Mouse (Mus musculus): ENCODE results near the gene Hoxd9. TPM values are rescaled to one million over a fixed set of nuclear protein-coding genes. Genes with fewer than 3 reads are reported as not detected.
A peak's percentile ranks its signal among the peaks of the same experiment; 100 is the strongest.

The Hoxd9 gene
- total RNA-seq, 2 experiments from 2014 or later: not detected

DNA sequence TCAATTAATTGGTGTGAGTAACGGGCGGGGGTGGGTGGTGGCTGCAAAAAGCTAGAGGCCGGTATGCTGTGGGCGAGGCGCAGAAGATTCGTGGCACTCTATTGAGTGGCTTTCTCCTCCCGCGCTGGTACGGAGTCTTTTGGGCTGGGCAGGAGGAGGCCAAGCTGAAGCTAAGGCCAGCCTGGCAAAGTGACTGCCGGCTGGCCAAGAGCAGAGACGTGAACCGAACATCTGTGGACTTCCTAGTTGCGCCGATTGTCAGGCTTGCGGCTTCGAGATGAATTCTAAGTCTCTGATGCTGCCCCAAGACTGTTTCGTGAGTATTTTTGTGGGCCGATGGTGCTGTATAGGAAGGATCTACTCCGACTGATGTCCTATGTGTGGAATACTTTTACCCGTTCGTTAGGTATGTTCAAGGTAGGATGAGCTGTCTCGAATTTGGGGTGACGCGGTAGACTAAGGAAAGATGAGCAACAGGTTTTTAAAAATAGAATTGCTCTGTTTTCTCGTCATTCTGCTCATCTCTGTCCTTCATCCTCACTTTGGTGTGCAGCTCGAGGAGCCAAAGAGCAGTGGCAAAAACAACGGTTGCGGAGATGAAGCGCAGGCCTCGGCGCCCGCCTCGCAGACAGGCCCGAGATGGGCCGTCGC is 30.2 kb upstream of the Hoxd9 start:
- DNase-seq (ENCODE audit: extremely low spot score in 1 of 2, low spot score in 2 of 2): no peak
- intact Hi-C loops (cut with DNase I): no loop called here

DNA sequence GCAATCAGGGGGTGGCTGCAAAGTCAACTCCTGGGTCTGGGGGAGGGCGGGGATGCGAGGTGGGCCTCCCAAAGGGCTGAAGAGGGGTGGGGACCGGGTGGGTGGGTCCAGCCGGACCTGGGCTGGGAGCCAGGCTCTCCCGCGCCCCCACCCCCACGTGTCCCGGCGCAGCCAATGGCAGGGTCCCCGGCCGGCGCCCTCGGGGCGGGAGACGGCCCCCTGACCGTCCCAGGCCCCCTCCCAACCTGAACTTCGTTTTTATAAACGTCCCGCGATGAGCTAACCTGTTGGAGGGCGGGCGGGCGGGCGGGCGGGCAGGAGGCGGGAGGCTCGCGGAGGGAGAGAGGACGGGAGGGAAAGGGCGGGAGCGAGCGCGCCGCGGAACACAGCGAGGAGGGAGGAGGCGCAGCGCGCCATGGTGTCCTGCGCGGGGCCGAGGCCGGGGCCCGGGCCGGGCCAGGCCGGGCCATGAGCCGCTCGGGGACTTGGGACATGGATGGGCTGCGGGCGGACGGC is 29.6 kb upstream of the Hoxd9 start, which contains the start of gene Hoxd13:
TSS of gene Hoxd13 (plus strand) at position 469 of the 516 bp plus-strand sequence.
- DNase-seq (ENCODE audit: extremely low spot score in 1 of 2, low spot score in 2 of 2): no peak
- intact Hi-C loops (cut with DNase I): no loop called here

DNA sequence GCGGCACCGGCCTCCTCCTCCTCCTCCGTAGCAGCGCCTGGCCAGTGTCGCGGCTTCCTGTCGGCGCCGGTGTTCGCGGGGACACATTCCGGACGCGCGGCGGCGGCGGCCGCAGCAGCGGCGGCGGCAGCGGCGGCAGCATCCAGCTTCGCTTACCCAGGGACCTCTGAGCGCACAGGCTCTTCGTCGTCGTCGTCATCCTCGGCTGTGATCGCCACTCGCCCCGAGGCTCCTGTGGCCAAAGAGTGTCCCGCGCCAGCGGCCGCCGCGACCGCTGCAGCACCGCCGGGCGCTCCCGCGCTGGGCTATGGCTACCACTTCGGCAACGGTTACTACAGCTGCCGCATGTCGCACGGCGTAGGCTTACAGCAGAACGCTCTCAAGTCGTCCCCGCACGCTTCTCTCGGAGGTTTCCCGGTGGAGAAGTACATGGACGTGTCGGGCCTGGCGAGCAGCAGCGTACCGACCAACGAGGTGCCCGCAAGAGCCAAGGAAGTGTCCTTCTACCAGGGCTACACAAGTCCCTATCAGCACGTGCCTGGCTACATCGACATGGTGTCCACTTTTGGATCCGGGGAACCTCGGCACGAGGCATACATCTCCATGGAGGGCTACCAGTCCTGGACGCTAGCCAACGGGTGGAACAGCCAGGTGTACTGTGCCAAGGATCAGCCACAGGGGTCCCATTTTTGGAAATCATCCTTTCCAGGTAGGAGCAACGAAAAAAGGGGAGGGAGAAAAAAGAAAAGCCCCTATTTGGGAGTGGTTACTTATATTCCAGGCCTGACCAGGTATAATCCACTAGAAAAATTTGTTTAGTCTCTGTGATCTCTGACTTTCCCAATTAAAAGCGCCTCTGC is 28.9 kb upstream of the Hoxd9 start:
- DNase-seq (ENCODE audit: extremely low spot score in 1 of 2, low spot score in 2 of 2): peak in 1 of 2 experiments; percentile 40
- intact Hi-C loops (cut with DNase I): no loop called here

DNA sequence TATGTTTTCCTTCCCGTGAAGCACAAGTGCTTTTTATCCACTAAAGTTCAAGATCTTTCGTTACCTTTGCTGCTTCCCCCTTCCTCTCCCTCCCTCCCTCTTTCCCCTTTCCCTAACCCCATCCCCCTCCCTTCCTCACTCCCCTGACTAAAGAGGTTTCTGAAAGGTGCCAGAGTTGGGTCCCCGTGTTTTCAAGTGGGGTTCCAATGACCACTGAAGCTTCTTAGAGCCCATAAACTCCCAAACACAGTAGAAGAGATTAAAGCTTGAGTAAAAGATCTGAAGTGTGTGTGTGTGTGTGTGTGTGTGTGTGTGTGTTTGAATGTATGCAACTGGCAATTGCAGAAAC is 28.3 kb upstream of the Hoxd9 start:
- no peak for DNase-seq (ENCODE audit: extremely low spot score in 1 of 2, low spot score in 2 of 2)
- intact Hi-C loops (cut with DNase I): no loop called here

DNA sequence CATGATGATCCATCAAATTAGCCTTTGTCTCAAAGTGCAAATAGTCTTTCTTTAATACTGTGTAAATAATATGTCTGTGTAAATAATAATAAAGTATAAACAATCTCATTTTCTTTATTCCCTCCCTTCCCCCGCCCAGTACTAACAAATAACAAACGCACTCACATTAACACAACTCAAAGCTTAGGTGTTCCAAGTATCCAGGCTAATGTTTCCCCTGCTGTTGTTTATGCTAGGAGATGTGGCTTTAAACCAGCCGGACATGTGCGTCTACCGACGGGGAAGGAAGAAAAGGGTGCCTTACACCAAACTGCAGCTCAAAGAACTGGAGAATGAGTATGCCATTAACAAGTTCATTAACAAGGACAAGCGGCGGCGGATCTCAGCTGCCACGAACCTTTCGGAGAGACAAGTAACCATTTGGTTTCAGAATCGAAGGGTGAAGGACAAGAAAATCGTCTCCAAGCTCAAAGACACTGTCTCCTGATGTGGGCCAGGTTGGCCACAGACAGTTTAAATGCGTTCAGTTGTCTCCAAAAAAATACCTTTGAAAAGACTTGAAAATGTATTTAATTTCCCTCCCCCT is 27.8 kb upstream of the Hoxd9 start:
- no peak for DNase-seq (ENCODE audit: extremely low spot score in 1 of 2, low spot score in 2 of 2)
- intact Hi-C loops (cut with DNase I): no loop called here

DNA sequence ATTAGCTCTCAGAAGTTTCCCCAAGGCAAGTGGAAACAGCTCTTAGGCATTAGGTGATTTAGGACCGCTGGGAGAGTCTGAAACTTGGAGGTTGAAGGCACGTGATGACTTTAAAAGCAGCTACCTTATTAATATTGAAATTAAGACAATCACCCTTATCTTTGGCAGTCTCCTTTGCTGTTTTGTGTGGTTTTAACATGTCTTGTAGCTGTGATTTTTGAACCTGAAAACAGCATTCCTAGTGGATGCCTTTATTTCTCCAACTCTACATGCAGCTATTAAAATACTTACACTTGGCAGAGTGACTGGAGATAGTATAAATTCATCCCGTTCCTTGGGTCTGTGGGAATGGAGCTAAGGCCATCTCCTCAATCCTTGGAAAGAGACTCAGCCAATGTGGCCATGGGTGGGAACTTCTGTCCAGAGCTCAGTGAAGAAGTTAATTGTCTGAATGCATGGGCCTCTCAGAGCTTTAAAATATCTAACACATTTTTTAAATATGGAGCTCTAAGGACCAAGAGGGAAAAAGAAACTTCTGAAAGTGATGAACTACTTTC is 26.8 kb upstream of the Hoxd9 start:
- intact Hi-C loops (cut with DNase I): no loop called here
- no peak for DNase-seq (ENCODE audit: extremely low spot score in 1 of 2, low spot score in 2 of 2)

DNA sequence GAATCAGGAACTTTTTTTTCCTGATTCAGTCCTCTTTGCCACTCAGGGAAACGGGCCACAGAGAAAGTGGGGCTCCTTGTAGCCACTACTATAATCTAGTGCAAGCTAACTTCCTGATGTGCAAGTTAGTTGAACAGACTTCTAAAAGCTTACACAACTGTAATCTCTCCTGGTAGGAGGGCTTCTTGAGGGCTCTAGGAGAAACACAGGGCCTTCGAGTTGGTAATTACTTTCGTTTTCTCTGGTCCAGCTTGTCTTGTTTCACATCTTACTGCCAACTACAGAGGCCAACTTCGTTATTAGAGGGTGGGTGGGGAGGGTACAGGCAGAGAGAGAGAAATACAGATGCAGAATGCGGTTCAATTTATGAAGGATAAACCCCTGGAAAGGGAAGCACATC is 25.7 kb upstream of the Hoxd9 start:
- intact Hi-C loops (cut with DNase I): no loop called here
- DNase-seq (ENCODE audit: extremely low spot score in 1 of 2, low spot score in 2 of 2): no peak

DNA sequence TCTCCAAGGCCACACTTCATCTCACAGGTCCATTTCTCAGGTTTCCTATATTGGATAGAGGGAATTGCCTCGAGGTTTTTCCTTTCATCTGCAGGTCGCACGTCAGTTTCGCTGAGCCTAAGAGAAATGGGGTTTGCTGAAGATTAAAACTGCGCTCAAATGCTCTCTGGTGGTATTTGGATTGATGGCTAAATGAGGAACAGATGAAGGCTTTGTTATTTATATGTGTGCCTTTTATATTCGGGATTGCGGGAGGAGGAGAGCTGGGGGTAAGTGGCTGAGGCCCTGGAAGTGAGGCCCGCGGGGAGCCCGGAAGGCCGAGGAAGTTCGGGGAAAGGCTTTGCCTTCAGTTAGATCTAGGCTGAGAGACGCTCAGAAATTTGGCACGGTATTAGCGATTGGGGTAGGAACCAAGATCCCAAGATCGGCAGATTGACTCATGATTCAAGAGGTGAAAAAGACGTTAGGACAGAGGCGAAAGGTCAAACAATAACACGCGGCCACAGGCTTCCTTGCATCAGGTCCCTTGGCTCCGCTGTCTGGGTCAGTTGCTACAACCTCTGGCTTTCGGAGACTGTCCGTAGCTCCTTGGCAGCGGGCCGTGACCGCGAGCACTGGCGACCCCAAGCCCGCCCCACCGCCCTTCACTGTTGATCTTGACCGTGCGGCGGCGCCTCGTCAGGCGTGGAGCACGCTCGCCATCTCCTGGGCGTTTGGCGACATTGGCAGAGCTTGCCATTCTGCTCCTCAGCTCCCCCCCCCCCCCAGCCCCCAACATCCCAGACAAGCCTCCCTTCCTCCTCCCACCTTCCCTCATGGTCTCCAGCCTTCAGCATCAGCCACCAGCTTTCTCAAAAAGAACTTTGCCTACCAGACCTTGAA is 24.8 kb upstream of the Hoxd9 start:
- peak in 1 of 2 experiments; percentile 70 for DNase-seq (ENCODE audit: extremely low spot score in 1 of 2, low spot score in 2 of 2)
- intact Hi-C loops (cut with DNase I): no loop called here

DNA sequence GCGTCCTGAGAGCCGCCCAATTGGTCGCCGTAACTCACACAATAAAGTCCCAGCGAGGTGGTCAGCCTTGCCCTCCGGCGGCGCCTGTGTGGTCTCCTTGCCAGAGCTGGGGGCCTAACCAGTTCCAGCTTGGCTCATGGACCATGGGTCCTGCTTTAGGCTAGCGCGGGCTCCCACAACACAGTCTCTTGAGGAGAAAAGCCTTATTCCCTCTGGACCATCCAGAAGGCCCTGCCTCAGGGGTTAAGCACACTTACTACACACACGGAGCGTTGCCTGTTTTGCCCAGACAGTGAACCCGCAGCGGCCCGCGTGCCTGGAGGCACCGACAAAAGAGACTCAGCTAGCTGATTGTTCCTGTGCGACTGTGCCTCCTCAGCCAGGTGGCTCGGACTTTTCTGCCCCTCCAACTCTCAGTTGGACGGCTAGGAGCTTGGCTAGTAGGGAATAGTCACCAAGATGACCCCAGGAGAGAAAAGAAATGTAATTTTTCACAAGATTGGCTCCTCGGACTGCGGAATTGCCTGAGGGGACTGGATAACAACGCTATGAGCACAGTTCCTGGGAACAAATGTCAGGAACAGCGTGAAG is 23.6 kb upstream of the Hoxd9 start:
- intact Hi-C loops (cut with DNase I): no loop called here
- no peak for DNase-seq (ENCODE audit: extremely low spot score in 1 of 2, low spot score in 2 of 2)

DNA sequence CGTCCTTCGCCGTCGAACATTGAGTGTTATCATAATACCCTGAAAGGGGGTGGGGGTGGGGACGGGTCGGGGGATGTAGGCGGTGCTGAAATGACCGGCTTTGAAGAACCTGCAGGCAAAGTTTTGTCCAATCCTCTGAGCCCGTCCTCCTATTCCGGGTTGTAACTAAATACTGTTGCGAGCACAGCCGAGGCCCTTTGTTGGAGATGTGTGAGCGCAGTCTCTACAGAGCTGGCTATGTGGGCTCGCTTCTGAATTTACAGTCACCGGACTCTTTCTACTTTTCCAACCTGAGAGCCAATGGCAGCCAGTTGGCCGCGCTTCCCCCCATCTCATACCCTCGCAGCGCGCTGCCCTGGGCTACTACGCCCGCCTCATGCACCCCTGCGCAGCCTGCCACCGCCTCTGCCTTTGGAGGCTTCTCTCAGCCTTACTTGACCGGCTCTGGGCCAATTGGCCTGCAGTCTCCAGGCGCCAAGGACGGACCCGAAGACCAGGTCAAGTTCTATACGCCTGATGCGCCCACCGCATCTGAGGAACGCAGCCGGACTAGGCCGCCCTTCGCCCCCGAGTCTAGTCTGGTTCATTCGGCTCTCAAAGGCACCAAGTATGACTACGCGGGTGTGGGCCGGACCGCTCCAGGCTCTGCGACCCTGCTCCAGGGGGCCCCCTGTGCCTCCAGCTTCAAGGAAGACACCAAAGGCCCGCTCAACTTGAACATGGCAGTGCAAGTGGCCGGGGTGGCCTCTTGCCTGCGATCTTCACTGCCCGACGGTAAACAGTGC is 22.5 kb upstream of the Hoxd9 start, which contains the start of gene Hoxd12:
TSS of gene Hoxd12 (plus strand) at position 133 of the 785 bp plus-strand sequence.
- no peak for DNase-seq (ENCODE audit: extremely low spot score in 1 of 2, low spot score in 2 of 2)
- intact Hi-C loops (cut with DNase I): no loop called here

DNA sequence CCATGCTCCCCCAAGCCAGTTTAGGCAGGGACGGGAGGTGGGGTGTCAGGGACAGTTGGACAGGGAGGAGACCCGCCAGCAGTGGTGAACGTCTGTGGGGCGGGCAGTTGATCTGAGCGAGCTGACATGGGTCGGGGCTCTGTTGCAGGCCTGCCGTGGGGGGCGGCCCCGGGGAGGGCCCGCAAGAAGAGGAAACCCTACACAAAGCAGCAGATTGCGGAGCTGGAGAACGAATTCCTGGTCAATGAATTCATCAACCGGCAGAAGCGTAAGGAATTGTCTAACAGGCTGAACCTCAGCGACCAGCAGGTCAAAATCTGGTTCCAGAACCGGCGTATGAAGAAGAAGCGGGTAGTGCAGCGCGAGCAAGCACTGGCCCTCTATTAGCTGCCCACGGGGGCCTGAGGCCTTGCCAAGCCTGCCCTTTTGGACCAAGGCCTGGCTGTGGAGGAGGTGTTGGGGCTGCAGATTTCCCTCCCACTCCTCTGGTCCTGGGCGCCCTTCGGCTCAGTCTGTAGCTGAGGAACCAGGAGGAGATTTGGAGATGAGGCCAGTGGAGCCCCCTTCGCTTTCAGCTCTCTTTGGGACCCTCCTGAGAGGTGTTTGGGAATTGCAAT is 21.8 kb upstream of the Hoxd9 start:
- intact Hi-C loops (cut with DNase I): no loop called here

DNA sequence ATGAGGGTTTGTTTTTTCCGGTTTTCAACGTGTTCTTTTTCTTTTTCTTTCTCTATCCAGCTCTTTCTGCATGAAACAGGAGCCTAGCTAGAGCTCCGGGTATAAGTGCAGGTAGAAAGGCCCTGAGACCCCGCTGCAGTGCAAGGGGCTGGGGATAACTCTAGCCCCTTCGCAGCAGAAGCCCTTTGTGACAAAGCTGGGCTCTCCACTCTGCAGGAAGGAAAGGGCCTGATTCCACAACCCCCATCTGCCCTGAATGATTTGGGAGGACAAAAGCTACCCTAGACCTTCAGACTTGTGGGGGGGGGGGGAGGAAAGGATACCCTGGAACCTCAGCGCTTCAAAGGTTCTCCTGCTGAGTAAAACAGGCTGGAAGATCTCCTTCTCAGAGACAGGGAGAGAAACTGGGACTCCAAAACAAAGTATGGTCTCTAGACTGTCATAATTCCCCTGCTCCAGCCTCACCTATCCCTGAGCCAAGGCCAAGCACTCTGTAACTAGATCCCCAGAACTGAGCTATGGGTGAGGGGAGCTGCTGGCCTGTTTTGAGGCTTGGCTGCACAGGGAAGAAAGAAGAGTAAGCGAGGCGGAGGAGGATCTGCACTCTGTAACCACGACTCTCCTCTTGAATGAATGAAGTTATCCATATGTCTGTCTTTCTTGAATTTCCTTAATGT is 21.0 kb upstream of the Hoxd9 start:
- no peak for DNase-seq (ENCODE audit: extremely low spot score in 1 of 2, low spot score in 2 of 2)
- intact Hi-C loops (cut with DNase I): no loop called here

More for the DNA sequence above, 21.8 kb upstream of the Hoxd9 start:
- no peak for DNase-seq (ENCODE audit: extremely low spot score in 1 of 2, low spot score in 2 of 2)

DNA sequence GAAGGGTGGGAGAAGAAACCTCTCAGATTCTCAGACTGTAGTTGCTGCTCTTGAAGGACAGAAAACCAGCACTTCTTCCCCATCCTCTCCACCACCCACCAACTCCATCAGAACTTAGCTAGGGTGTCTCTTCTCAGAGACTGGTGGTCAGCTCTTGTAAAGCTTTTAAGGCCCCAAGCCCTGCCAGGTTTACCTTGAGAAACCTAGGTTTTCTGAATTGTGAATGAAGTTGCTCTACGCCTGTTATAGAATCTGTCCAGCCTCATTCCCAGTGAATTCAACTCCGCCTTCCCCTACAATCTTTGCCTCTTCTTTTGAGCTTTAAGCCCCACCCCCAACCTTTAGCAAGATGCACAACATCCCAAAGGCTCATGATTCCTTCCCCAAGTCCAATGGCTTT is 20.4 kb upstream of the Hoxd9 start:
- DNase-seq (ENCODE audit: extremely low spot score in 1 of 2, low spot score in 2 of 2): no peak
- intact Hi-C loops (cut with DNase I): no loop called here

DNA sequence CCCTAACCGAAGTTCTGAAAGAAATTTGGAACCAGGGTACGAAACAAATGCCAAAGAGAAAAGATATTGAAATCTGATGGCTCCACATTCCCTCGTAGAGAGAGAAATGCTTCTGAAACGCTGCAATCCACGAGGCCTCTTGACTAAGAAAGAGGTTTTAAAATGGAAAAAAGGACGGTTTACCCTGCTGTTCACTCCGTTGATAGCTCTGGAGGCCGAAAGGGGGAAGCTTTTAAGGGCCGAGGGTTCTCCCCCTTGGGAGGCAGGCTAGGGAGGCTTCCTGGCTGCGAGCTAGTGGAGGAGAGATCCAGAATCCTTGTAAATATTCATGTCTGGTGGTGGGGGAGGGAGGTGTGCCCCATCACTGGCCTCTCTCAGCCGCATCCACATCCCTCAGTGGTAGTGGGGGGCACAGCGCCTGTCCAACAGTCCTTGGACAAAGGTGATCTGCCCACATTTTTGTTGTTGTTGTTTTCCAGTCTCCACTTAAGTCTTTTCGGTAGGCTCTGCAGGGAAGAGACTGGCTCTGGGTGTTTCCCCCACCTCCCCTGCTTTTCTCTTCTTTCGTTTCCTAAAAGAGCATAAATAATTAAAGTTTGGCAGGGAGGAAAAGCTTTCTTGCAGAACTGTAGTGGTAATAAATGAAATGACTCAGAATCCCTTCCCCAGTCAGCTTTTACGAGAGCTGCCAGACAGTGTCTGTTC is 18.5 kb upstream of the Hoxd9 start, which contains the start of gene Hoxd11:
TSS of gene Hoxd11 (plus strand) at position 667 of the 705 bp plus-strand sequence.
- DNase-seq (ENCODE audit: extremely low spot score in 1 of 2, low spot score in 2 of 2): no peak
- intact Hi-C loops (cut with DNase I): no loop called here

DNA sequence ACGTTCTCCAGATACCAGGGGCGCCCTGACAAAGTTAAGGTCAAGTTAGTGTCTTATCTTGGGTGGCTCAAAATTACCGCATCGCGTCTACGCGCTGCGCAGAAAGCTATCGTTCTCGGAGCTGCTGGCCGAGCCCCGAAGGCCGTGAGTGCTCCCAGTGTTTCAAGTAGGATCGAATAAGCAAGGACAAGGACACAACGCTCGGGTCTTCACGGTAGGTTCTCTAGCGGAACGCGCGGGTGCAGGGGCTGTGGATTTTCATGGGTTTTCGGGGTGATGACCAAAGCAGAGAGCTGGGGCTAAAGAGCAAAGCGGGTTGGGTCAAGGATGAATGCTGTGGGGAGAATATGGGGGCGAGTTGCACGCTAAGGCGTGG is 17.9 kb upstream of the Hoxd9 start:
- DNase-seq (ENCODE audit: extremely low spot score in 1 of 2, low spot score in 2 of 2): no peak
- intact Hi-C loops (cut with DNase I): no loop called here

DNA sequence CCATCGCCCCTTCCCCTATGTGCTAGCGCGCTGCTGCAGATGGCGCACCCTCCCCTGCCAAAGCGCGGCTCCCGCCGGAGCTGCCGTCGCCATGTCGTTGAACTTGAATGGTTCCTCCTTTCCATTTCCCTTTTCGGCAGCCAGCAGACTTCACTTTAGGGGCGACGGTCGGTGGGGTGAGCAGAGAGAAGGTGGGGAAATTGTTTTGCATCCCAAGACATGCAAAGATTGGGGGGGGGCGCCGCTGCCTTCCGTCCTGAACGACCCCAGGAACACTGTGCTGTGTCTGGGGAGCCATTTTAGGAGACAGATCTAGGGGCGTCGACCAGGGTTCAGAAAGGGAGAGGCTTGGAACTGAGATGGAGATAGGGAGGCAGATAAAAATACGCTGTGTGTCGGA is 17.5 kb upstream of the Hoxd9 start:
- intact Hi-C loops (cut with DNase I): no loop called here
- DNase-seq (ENCODE audit: extremely low spot score in 1 of 2, low spot score in 2 of 2): no peak

Data from left cerebral cortex, postnatal 10 days (tissue).